Mouse (Mus musculus): ENCODE measurements around the gene Nr3c2. TPM values are rescaled to one million over a fixed set of nuclear protein-coding genes. Genes with fewer than 3 reads are reported as not detected.

Nr3c2 gene
- polyA plus RNA-seq, 1 experiment: 13.0 TPM

GRCm38 (mm10) chr8:77098101-77098500 is 198.9 kb downstream of the Nr3c2 start:
- no peaks in the 10 kb centered on the region; the same call in 1 of the 2 replicates for H3K4me1 ChIP-seq (ENCODE audit: control insufficient read depth, insufficient read depth, low read length)
- H3K4me3 ChIP-seq (ENCODE audit: insufficient read depth, low read length): no peak overlapping the region
- no peak overlapping the region for H3K27ac ChIP-seq (ENCODE audit: insufficient read depth, low read length)
- no peak for TF ChIP-seq POLR2A (IDR thresholded peaks at IDR 0.05; ENCODE audit: extremely low read depth, insufficient read depth, low read length)
- no peak for TF ChIP-seq CTCF (IDR thresholded peaks at IDR 0.05; ENCODE audit: extremely low read depth, insufficient read depth, low read length)

GRCm38 (mm10) chr8:77100370-77100769 is 201.1 kb downstream of the Nr3c2 start:
- Histone ChIP-seq H3K4me3 (ENCODE audit: insufficient read depth, low read length) (no peak overlapping the region), H3K4me1 (ENCODE audit: control insufficient read depth, insufficient read depth, low read length) (no peaks in the 10 kb centered on the region; the same call in 1 of the 2 replicates), H3K27ac (ENCODE audit: insufficient read depth, low read length) (no peak overlapping the region)
- TF ChIP-seq POLR2A (IDR thresholded peaks at IDR 0.05; ENCODE audit: extremely low read depth, insufficient read depth, low read length): no peak

DNA sequence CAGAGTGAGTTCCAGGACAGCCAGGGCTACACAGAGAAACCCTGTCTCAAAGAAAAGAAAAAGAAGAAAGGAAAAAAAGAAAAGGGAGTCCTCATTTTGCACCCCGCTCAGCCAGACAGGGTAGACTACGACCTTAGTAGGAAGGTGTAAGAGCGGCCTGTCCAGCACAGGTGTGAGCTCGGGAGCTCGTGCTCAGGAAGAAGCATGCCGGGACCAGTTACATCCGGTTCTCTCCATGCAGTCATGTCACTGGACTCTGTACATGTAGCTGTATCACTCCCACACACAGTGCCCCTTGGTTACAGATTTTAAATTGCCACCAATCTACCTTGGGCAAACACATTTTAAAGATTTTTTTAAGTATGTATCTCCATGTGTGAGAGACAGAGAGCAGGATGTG is 203.6 kb downstream of the Nr3c2 start:
- TF ChIP-seq POLR2A (IDR thresholded peaks at IDR 0.05; ENCODE audit: extremely low read depth, insufficient read depth, low read length): no peak
- no peak for TF ChIP-seq CTCF (IDR thresholded peaks at IDR 0.05; ENCODE audit: extremely low read depth, insufficient read depth, low read length)
- Histone ChIP-seq H3K4me1 (ENCODE audit: control insufficient read depth, insufficient read depth, low read length) (no peaks in the 10 kb centered on the region), H3K4me3 (ENCODE audit: insufficient read depth, low read length) (no peak overlapping the region), H3K27ac (ENCODE audit: insufficient read depth, low read length) (no peak overlapping the region)

DNA sequence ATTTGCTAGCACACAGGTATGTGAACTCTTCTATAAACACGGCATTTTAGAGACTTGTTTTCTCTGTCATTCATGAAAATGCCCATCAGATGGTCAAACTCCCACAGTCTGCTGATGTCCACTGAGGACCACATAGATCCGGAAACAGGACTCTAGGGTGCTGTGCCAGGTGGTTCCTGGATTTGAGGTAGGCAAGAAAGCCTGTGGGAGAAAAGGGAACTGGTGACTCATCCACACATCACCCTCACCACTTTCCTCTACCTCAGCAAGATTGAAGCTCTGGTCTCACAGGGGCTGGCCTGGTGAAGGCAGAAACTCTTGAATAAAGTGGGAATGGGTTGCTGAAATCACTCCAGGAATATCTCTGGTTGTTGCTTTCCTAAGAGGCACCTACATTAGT is 213.5 kb downstream of the Nr3c2 start:
- TF ChIP-seq CTCF (IDR thresholded peaks at IDR 0.05; ENCODE audit: extremely low read depth, insufficient read depth, low read length) (no peak), POLR2A (IDR thresholded peaks at IDR 0.05; ENCODE audit: extremely low read depth, insufficient read depth, low read length) (no peak)
- Histone ChIP-seq H3K27ac (ENCODE audit: insufficient read depth, low read length) (no peak overlapping the region), H3K4me1 (ENCODE audit: control insufficient read depth, insufficient read depth, low read length) (peaks cover 4% of the 10 kb centered on the region; the same call in 1 of the 2 replicates), H3K4me3 (ENCODE audit: insufficient read depth, low read length) (no peak overlapping the region)

DNA sequence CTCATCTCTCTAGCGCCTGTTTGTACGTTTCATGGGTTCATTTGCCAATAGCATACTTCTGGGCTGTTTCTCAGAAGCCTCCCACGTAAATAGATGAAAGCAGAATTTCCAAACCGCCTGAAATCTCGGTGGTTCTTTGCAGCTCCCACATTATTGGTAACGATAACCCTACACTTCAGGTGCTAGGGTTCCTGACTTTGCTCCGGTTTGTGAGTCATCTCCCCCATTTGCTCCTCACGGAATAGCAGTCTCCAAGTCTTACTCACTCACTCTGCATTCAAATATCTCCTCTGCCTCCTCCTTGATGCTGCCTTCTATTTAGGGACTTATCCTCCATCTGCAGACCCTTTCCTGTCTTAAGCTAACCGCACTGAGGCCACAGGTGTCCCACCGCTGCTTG is 215.5 kb downstream of the Nr3c2 start:
- TF ChIP-seq POLR2A (IDR thresholded peaks at IDR 0.05; ENCODE audit: extremely low read depth, insufficient read depth, low read length): no peak
- TF ChIP-seq CTCF (IDR thresholded peaks at IDR 0.05; ENCODE audit: extremely low read depth, insufficient read depth, low read length): no peak
- H3K27ac ChIP-seq (ENCODE audit: insufficient read depth, low read length): no peak overlapping the region

GRCm38 (mm10) chr8:77116419-77117079 is 217.3 kb downstream of the Nr3c2 start:
- H3K4me3 ChIP-seq (ENCODE audit: insufficient read depth, low read length): no peak overlapping the region
- TF ChIP-seq CTCF (IDR thresholded peaks at IDR 0.05; ENCODE audit: extremely low read depth, insufficient read depth, low read length): no peak
- no peak for TF ChIP-seq POLR2A (IDR thresholded peaks at IDR 0.05; ENCODE audit: extremely low read depth, insufficient read depth, low read length)
- H3K4me1 ChIP-seq (ENCODE audit: control insufficient read depth, insufficient read depth, low read length): peaks cover 4% of the 10 kb centered on the region; the same call in 1 of the 2 replicates
- H3K27ac ChIP-seq (ENCODE audit: insufficient read depth, low read length): no peak overlapping the region

More for the DNA sequence above, 215.5 kb downstream of the Nr3c2 start:
- Histone ChIP-seq H3K4me1 (ENCODE audit: control insufficient read depth, insufficient read depth, low read length) (peaks cover 4% of the 10 kb centered on the region; the same call in 1 of the 2 replicates), H3K4me3 (ENCODE audit: insufficient read depth, low read length) (no peak overlapping the region)

- no peak for TF ChIP-seq CTCF (IDR thresholded peaks at IDR 0.05; ENCODE audit: extremely low read depth, insufficient read depth, low read length)
- TF ChIP-seq POLR2A (IDR thresholded peaks at IDR 0.05; ENCODE audit: extremely low read depth, insufficient read depth, low read length): no peak
- peaks cover under 1% of the 10 kb centered on the region; the same call in 1 of the 2 replicates for H3K4me1 ChIP-seq (ENCODE audit: control insufficient read depth, insufficient read depth, low read length)
- no peak overlapping the region for H3K4me3 ChIP-seq (ENCODE audit: insufficient read depth, low read length)
- H3K27ac ChIP-seq (ENCODE audit: insufficient read depth, low read length): no peak overlapping the region
These were observed 221.7 kb downstream of the Nr3c2 start for GRCm38 (mm10) chr8:77120810-77121570.

DNA sequence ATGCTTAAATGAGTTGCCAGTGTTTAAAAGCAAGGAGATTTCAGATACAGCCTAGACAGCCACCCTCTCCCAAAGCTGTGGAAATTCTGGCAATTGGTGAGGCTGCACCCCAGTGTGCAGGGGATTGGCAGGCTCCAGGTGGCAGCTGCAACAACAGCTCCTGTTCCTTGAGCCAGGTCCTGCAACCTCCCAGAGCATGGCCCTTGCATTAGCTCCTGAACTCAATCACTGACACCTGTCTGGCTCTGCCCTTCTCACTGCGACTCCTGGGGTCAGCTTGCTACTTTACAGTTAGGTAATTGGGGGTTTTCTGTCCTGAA is 222.3 kb downstream of the Nr3c2 start:
- Histone ChIP-seq H3K4me1 (ENCODE audit: control insufficient read depth, insufficient read depth, low read length) (no peaks in the 10 kb centered on the region), H3K4me3 (ENCODE audit: insufficient read depth, low read length) (no peak overlapping the region), H3K27ac (ENCODE audit: insufficient read depth, low read length) (no peak overlapping the region)
- no peak for TF ChIP-seq CTCF (IDR thresholded peaks at IDR 0.05; ENCODE audit: extremely low read depth, insufficient read depth, low read length)
- TF ChIP-seq POLR2A (IDR thresholded peaks at IDR 0.05; ENCODE audit: extremely low read depth, insufficient read depth, low read length): no peak

DNA sequence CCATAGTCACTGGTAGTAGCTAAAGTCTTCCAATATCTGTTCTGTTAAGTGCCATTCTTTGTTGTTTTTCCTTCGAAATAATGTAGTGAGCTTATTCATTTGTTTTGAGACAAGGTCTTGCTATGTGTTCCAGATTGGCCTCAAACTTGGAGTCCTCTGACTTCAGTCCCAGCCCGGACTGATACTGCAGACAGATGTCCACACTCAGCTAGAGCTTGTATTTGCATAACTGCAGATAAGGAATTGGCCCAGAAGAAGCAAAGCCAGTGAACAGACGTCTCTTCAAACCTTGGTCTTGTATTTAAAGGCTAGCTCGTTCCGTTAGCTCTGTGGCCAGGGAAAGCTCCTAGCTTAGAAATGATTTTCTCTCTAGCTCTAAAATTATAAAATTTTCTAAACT is 223.1 kb downstream of the Nr3c2 start:
- Histone ChIP-seq H3K27ac (ENCODE audit: insufficient read depth, low read length) (no peak overlapping the region), H3K4me3 (ENCODE audit: insufficient read depth, low read length) (no peak overlapping the region), H3K4me1 (ENCODE audit: control insufficient read depth, insufficient read depth, low read length) (no peaks in the 10 kb centered on the region)
- no peak for TF ChIP-seq POLR2A (IDR thresholded peaks at IDR 0.05; ENCODE audit: extremely low read depth, insufficient read depth, low read length)
- TF ChIP-seq CTCF (IDR thresholded peaks at IDR 0.05; ENCODE audit: extremely low read depth, insufficient read depth, low read length): no peak

DNA sequence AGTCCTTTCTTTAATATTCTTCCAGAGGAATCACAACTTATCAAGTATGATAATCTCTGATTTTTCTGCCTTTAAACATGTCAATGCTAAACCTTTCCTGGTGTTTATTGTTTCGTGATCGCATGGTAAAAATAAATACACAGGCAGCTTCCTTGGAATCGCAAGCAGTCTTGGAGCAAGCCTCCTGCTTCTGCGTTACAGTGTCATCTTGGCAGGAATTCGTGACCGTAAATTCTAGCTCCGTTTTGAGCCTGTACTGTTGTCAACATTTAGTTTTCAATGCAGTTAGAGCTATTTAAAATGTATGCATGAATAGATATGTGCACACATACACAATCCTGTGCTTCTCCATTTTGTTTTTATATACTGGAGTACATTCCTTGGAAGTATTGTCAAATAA is 226.5 kb downstream of the Nr3c2 start:
- no peak overlapping the region for H3K4me3 ChIP-seq (ENCODE audit: insufficient read depth, low read length)
- no peak for TF ChIP-seq POLR2A (IDR thresholded peaks at IDR 0.05; ENCODE audit: extremely low read depth, insufficient read depth, low read length)
- no peaks in the 10 kb centered on the region for H3K4me1 ChIP-seq (ENCODE audit: control insufficient read depth, insufficient read depth, low read length)
- no peak overlapping the region for H3K27ac ChIP-seq (ENCODE audit: insufficient read depth, low read length)
